Mouse (Mus musculus): Measurements from ENCODE around the gene S100a10.

The S100a10 gene

DNA sequence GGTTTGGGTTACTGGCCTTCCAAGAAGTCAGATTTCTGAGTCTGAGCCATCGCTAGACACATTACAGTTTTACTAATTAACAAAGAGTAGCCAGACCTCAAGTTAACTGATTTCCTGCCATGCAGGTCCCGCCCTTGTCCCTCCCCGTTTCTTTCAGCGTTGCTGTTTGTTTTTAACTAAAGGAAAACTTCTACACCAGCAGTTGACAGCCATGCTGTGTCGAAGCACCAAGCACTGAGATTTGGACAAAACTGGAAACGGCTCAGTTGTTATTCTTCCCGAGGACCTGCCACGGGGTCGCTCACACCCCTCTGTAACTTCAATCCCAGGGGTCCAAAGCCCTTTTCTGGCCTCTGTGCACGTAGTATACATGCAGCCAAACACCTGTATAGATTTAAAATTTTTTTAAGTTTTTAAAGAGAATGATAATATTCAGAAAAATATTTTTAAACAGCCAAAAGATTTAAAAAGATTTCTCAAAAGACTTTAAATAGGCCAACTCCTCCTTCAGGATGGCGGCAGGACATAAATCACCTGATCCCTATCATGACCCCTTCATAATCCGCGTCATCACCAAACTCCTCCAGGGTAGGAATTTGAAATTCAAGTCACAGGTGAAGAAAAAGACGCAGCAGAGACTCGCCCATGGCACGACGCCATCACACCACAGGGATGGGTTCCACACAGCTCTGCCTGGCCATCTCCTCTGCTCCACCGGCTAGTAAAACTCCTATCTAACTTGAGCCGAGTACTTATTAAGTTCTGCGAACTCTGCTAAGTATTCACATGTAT, 6.9 kb upstream of the S100a10 start:
- no peak for DNase-seq (ENCODE audit: low spot score in 2 of 2)

DNA sequence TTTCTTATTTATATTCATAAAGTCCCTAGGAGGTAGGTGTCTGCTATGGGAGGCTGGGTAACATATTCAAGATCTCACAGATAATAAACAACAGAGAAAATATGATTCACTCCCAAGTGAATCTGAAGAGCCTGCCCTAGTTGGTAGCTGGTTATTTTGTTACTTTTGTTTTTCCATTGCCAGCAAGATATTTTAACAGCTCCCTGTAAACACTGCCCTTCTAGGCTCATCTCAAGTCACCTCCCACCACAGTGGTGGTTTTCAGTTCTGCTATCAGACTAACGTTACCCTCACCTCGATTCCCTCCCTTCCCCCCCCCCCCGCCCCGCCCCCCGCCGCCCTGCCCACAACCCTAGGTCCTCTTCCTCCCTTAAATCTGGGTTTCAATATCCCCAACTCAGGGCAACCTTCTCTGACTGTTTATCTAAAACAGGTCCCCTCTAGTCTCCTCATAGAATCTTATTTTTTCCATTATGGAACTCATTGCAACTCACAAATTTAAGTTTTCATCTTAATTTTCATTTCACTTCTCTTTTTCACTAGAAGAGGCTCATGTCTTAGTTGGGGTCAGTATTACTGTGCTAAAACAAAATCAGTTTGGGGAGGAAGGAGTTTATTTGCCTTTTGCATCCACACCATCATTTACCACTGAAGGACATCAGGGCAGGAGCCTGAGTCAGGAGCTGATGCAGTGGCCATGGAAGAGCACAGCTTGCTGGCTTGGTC, 6.2 kb upstream of the S100a10 start:
- DNase-seq (ENCODE audit: low spot score in 2 of 2): no peak

DNA sequence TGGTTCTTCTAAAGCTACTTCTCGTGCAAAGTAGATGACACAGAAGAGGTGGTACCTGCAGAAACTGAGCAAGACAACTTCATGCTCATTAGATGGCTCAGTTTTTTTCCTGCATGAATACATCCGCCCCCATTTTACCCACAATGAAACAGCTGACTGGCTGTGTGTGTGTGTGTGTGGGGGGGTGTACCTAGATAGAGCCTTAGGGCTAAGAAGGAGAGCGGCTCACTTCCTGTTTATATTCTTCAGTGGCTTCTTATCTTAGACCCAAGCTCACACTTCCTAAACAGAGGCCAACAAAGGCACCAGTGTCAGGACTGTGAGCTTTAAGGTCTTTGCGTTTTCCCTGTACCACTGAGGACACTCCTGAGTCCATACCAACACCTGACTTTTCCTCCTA, 4.9 kb upstream of the S100a10 start:
- DNase-seq (ENCODE audit: low spot score in 2 of 2): peak in 1 of 2 experiments; percentile 28

GRCm38 (mm10) chr3:93551950-93552901, 2.7 kb upstream of the S100a10 start:
- no peak for DNase-seq (ENCODE audit: low spot score in 2 of 2)

DNA sequence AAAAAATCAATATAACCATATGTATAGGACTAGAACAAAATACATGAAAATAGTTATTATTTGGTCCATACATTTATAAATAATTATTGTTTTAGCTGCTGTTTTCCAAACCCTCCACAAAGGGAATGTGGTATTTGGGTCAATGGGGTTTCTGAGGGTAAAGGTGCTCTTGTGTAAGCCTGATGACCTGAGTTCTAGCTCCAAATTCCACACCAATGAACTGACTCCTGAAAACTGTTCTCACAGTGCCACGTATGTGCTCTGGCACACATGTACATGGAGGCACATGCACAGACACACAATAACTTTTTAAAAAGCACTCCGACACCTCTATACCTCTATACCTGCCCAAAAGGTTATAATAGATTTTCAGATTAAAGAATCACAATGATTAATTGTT, 1.6 kb upstream of the S100a10 start:
- DNase-seq (ENCODE audit: low spot score in 2 of 2): no peak

DNA sequence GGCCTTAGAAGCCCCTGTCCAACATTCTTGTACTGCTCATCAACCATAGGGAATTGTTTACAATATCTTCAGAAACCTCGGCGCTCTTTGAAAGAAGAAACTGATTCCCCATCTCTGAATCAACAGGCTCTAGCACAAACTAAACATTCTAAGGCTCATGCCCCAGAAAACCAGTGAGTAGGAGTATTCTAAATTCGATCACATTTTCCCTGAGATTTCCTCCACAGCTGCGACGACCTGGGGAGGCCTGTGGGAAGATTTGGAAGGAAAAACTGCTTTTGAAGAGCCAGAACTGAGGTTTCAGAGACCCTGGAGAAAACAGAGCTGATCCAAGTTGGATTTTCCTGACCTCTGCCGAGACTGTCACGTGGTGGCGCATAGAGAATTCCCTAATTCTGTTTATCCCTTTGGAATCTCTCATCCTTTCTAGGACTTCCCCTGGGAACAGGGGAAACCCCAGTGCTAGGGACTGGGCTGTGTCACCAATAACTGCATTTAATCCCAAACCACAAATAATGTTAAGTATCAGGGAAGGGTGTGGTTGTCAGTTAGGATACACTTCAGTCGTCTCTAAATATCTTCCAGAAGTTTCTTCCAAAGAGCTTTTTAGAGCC, 1.0 kb upstream of the S100a10 start:
- DNase-seq (ENCODE audit: low spot score in 2 of 2): no peak

GRCm38 (mm10) chr3:93554379-93554980, 400 bp upstream of the S100a10 start:
- DNase-seq (ENCODE audit: low spot score in 2 of 2): no peak

DNA sequence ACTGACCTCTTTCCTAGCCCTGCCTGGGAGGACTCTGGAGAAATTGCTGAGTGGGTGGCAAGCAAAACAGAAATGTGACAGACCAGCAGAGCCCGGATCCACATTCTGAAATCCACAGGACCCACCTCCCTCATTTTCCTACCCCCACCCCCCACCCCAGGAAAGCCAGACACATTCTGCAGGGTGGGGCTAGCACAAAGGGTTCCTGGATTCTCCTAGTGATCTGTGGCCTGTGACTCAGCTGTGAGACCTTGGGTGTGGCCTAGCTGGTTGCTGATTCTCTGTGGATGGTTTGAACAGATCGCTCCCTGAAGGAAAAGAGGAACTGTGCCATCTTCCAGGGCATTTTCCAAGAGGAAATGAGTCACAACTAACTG, 986 bp downstream of the S100a10 start:
- DNase-seq (ENCODE audit: low spot score in 2 of 2): no peak

DNA sequence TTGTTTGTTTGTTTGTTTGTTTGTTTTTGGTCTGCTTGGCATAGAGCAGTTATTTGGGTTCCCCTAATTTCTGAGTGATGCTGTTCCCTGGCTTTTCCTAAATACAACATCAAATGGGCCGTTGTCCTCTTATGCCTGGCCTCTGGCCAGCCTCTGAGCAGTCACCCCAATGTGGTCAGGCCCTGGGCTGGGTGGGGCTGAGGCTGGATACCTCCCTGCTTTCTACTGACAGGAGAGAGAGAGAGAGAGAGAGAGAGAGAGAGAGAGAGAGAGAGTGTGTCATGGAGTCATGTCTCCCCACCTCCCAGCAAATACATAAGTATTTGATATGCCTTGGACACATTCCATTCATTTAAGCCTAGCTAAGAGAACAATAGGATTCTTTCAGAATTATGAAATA, 1.7 kb downstream of the S100a10 start:
- no peak for DNase-seq (ENCODE audit: low spot score in 2 of 2)

DNA sequence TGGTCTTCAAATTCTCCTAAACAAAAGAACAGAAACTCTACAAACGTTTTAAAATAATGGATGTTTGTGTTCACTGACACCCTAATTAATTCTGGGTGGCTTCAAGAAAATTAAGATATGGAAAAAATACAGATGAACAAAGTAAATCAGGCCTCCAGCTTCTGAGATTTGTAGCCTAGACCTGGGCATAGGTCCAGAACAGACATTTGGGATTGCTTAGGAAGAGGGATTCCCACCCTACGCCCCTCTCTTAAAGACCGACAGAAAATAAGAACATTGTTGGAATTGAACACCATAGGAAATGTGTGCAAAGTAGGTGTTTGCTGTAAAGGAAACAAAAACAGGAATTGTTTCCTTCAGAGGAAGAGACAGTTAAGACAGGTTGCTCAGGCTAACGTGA, 2.6 kb downstream of the S100a10 start:
- no peak for DNase-seq (ENCODE audit: low spot score in 2 of 2)

- DNase-seq (ENCODE audit: low spot score in 2 of 2): no peak
These were observed 5.1 kb downstream of the S100a10 start for GRCm38 (mm10) chr3:93559961-93560360.

DNA sequence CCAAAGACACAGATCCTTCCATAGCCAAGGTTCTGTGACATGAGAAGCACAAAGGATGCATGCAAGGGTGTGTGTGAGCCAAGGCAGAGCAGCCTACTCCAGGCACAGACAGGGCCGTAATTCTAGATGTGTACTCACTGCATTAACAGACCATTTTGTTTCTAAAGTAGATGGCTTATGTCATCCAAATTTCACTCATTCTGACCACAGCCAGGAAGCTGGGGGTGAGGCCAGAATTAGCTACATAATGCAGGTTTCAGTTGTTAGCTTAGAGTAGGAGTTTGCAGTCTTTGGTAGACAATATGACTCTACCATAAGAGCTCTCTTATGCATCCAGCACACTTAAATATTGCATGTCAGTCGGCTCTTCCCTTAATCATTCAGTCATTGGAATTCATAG, 7.5 kb downstream of the S100a10 start:
- DNase-seq (ENCODE audit: low spot score in 2 of 2): no peak

DNA sequence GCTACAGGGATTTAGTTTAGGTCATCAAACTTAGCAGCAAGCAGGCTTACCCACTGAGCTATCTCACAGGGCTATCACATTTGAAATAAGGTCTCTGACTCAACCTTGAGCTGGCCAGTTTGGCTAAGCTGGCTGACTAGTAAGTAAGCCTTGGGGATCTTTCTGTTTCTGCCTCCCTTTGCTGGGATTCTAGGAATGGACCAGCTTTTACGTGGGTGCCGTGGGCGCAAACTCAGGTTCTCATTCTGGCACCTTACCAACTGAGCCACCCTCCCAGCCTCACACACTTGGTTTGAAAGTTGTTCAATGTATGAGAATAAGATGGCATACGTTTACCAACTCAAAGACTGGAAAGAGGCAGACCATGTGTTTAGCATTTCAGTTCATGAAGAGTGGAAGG, 8.3 kb downstream of the S100a10 start:
- no peak for DNase-seq (ENCODE audit: low spot score in 2 of 2)

- DNase-seq (ENCODE audit: low spot score in 2 of 2): no peak
These were observed 12.0 kb downstream of the S100a10 start for GRCm38 (mm10) chr3:93566892-93567291.

- DNase-seq (ENCODE audit: low spot score in 2 of 2): no peak
These were observed 12.8 kb downstream of the S100a10 start for GRCm38 (mm10) chr3:93567721-93568120.

GRCm38 (mm10) chr3:93568428-93569040, 13.7 kb downstream of the S100a10 start:
- no peak for DNase-seq (ENCODE audit: low spot score in 2 of 2)

GRCm38 (mm10) chr3:93569046-93569445, 14.2 kb downstream of the S100a10 start:
- DNase-seq (ENCODE audit: low spot score in 2 of 2): no peak

DNA sequence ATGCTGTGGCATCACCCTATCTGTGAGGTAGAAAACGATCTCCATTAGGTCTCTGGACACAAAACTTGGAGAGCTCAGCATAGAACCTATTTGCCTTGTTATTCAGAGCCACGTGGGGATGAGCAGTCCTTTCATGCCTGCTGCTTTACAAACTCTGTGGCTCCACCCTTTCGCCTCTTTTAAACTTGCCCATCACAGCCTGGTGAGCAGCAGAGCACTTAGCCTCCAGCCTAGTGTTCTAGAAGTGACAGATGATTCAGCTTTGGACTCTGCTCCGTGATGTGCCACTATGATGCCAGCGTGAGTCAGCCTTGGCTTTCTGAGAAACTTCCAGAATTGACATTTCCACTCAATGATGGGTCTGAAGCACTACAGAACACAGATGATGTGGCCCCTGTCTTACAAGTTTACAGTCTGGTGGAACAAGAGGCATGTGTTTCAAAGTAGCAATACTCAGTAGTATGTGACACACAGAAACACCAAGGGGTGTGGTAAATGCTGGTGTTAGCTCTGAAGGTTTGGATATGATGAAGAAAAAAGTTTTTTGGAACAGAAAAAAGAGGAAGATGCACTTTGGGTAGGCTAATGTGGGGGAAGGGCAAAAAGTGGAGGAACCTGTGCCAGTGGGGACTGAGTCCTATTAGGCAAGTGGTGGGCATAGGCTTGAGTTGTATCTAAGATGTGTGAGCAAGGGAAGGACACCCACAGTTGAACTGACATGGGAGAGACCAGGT, 17.3 kb downstream of the S100a10 start:
- no peak for DNase-seq (ENCODE audit: low spot score in 2 of 2)

GRCm38 (mm10) chr3:93579317-93580038, 24.6 kb downstream of the S100a10 start:
- no peak for DNase-seq (ENCODE audit: low spot score in 2 of 2)

DNA sequence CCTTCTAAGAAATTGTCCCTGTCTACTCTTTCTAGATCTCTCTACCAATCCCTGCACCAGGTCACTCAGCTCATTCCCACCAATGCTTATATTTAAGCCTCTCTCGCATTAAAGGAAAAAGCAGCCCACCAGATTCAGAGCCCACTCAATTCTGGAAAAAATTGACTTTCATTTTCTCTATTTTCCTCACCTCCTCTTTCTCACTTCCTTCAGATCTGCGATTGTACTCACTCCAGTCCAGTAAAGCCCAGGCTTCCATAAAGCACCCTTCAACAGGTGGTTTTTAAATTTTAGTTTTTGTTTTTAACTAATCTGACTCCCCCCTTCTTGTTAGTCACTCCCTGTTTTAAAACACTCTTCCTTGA, 25.1 kb downstream of the S100a10 start:
- DNase-seq (ENCODE audit: low spot score in 2 of 2): no peak
